Mouse (Mus musculus): ENCODE results near the gene Otulin.

GRCm38 (mm10) chr15:27579853-27580252 is 50.6 kb downstream of the Otulin start:
- no peak for TF ChIP-seq CTCF (IDR thresholded peaks at IDR 0.05; ENCODE audit: borderline replicate concordance, extremely low read depth, insufficient read depth, insufficient read length)
- TF ChIP-seq POLR2A (IDR thresholded peaks at IDR 0.05; ENCODE audit: borderline replicate concordance, extremely low read depth, insufficient read depth, insufficient read length, poor library complexity, severe bottlenecking): no peak
